Mouse (Mus musculus): Measurements from ENCODE around the gene Ezh1. TPM values are rescaled to one million over a fixed set of nuclear protein-coding genes. Genes with fewer than 3 reads are reported as not detected.

Gene Ezh1
- polyA plus RNA-seq, 1 experiment = 42.8 TPM

DNA sequence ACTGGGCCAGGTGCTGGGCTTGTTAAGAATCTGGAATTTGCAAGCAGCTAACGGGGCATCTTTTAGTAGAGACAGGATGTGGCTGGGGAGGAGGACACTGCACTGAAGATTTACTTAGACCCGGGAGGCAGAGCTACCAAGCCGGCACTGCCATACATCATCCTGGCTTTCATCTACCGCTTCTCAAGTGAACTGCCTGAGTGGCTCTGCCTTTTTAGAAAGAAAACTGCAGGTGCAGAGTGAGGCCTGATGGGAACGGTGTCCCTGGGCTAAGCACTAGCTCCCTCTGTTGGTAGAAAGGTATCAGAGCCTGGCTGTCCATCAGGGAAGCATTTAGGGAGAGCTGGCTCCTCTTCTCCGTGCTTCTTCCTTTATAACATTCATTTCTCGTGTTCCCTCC, 25.3 kb downstream of the Ezh1 start:
- H3K9ac ChIP-seq (ENCODE audit: low read depth, poor library complexity, severe bottlenecking) = no peak overlapping the region
- H3K27me3 ChIP-seq (ENCODE audit: control insufficient read depth, insufficient read depth, low read length, poor library complexity, severe bottlenecking) = no peaks in the 10 kb centered on the region
- no peaks in the 10 kb centered on the region for H3K9me3 ChIP-seq (replicated peaks; ENCODE audit: control insufficient read depth, insufficient read depth, low read length, poor library complexity, severe bottlenecking)
- H3K4me3 ChIP-seq (ENCODE audit: low read depth, low read length) = no peak overlapping the region
- no peak overlapping the region for H3K27ac ChIP-seq (ENCODE audit: insufficient read depth, low read length)
- peaks cover 19% of the 10 kb centered on the region for H3K36me3 ChIP-seq (ENCODE audit: control insufficient read depth, insufficient read depth, low read length, poor library complexity, severe bottlenecking)
- peak; percentile 90 for TF ChIP-seq CTCF (IDR thresholded peaks at IDR 0.05; ENCODE audit: low read depth, low read length)
- TF ChIP-seq EP300 (IDR thresholded peaks at IDR 0.05; ENCODE audit: insufficient read depth, low read depth, low read length) = no peak
- no peaks in the 10 kb centered on the region for H3K4me1 ChIP-seq (ENCODE audit: control insufficient read depth, insufficient read depth, low read length)

DNA sequence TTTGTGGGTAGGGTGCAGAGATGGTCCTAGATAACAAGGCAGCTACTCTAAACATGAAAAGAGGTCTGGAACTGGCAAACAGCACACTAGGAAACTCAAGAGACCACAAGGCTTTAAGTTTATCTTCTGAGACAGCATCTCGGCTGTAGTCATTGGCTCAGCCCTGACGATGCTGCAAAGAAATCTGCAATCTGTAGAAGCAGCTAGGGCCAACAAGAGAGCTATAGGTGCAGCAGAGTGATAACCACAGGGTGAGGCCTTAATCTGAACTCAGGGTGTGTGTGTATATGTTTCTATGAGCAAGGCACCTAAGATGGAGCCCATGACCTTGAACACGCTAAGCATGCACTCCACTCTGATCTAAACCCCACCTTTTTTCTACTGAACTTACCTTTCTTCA, 26.7 kb downstream of the Ezh1 start:
- no peak overlapping the region for H3K27ac ChIP-seq (ENCODE audit: insufficient read depth, low read length)
- H3K36me3 ChIP-seq (ENCODE audit: control insufficient read depth, insufficient read depth, low read length, poor library complexity, severe bottlenecking) = peaks cover 19% of the 10 kb centered on the region
- no peaks in the 10 kb centered on the region for H3K9me3 ChIP-seq (replicated peaks; ENCODE audit: control insufficient read depth, insufficient read depth, low read length, poor library complexity, severe bottlenecking)
- H3K4me3 ChIP-seq (ENCODE audit: low read depth, low read length) = no peak overlapping the region
- H3K9ac ChIP-seq (ENCODE audit: low read depth, poor library complexity, severe bottlenecking) = no peak overlapping the region
- no peaks in the 10 kb centered on the region for H3K27me3 ChIP-seq (ENCODE audit: control insufficient read depth, insufficient read depth, low read length, poor library complexity, severe bottlenecking)
- H3K4me1 ChIP-seq (ENCODE audit: control insufficient read depth, insufficient read depth, low read length) = no peaks in the 10 kb centered on the region
- TF ChIP-seq EP300 (IDR thresholded peaks at IDR 0.05; ENCODE audit: insufficient read depth, low read depth, low read length) = no peak
- TF ChIP-seq POLR2A (IDR thresholded peaks at IDR 0.05; ENCODE audit: insufficient read depth, low read length) = no peak
- TF ChIP-seq CTCF (IDR thresholded peaks at IDR 0.05; ENCODE audit: low read depth, low read length) = no peak

DNA sequence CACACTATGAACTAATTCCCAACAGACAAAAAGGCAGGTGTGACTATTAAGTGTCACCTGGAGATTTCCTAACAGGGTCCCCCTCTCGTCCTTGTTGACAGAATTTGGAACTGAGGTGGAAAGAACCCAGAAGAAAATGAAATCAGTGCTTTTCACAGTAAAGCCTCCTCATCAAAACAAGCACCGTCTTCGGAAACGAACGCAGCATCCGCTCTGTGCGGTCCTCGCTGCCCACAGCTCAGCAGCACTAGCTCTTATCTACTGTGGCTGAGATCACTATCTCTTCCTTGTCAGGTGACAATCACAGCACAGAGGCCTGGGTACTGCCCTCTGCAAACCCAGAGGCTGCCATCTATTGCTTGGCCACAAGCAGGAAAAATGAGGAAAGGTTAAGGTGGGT, 30.1 kb downstream of the Ezh1 start:
- Histone ChIP-seq H3K9ac (ENCODE audit: low read depth, poor library complexity, severe bottlenecking) (no peak overlapping the region), H3K9me3 (replicated peaks; ENCODE audit: control insufficient read depth, insufficient read depth, low read length, poor library complexity, severe bottlenecking) (no peaks in the 10 kb centered on the region), H3K36me3 (ENCODE audit: control insufficient read depth, insufficient read depth, low read length, poor library complexity, severe bottlenecking) (peaks cover 17% of the 10 kb centered on the region), H3K27me3 (ENCODE audit: control insufficient read depth, insufficient read depth, low read length, poor library complexity, severe bottlenecking) (no peaks in the 10 kb centered on the region), H3K4me3 (ENCODE audit: low read depth, low read length) (no peak overlapping the region), H3K4me1 (ENCODE audit: control insufficient read depth, insufficient read depth, low read length) (peaks cover 2% of the 10 kb centered on the region), H3K27ac (ENCODE audit: insufficient read depth, low read length) (no peak overlapping the region)
- TF ChIP-seq EP300 (IDR thresholded peaks at IDR 0.05; ENCODE audit: insufficient read depth, low read depth, low read length) = no peak
- TF ChIP-seq POLR2A (IDR thresholded peaks at IDR 0.05; ENCODE audit: insufficient read depth, low read length) = no peak
- no peak for TF ChIP-seq CTCF (IDR thresholded peaks at IDR 0.05; ENCODE audit: low read depth, low read length)

GRCm38 (mm10) chr11:101195571-101195970, 30.7 kb downstream of the Ezh1 start:
- Histone ChIP-seq H3K4me3 (ENCODE audit: low read depth, low read length) (no peak overlapping the region), H3K27ac (ENCODE audit: insufficient read depth, low read length) (no peak overlapping the region), H3K36me3 (ENCODE audit: control insufficient read depth, insufficient read depth, low read length, poor library complexity, severe bottlenecking) (peaks cover 17% of the 10 kb centered on the region), H3K4me1 (ENCODE audit: control insufficient read depth, insufficient read depth, low read length) (peaks cover 3% of the 10 kb centered on the region), H3K9ac (ENCODE audit: low read depth, poor library complexity, severe bottlenecking) (no peak overlapping the region), H3K9me3 (replicated peaks; ENCODE audit: control insufficient read depth, insufficient read depth, low read length, poor library complexity, severe bottlenecking) (no peaks in the 10 kb centered on the region), H3K27me3 (ENCODE audit: control insufficient read depth, insufficient read depth, low read length, poor library complexity, severe bottlenecking) (no peaks in the 10 kb centered on the region)
- no peak for TF ChIP-seq CTCF (IDR thresholded peaks at IDR 0.05; ENCODE audit: low read depth, low read length)
- TF ChIP-seq POLR2A (IDR thresholded peaks at IDR 0.05; ENCODE audit: insufficient read depth, low read length) = no peak
- TF ChIP-seq EP300 (IDR thresholded peaks at IDR 0.05; ENCODE audit: insufficient read depth, low read depth, low read length) = no peak

DNA sequence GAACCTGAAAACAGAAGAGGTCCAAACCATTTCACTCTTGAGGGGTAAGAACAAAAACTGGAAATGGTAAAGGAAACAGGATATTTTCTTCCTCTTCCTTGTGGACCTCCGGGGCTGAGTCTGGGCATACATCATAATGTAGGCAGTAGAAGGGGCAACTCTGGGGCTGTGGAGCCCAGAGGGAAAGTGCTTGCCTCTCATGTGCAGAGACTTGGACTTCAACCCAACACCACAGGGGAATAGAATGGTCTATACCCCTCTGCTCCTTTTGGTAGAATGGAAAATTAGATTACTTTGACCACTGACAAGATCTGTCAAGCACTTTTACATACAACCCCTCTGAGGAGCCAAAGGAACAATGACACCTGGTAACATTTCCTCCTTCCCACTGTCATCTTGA, 31.2 kb downstream of the Ezh1 start:
- Histone ChIP-seq H3K36me3 (ENCODE audit: control insufficient read depth, insufficient read depth, low read length, poor library complexity, severe bottlenecking) (peaks cover 17% of the 10 kb centered on the region), H3K27me3 (ENCODE audit: control insufficient read depth, insufficient read depth, low read length, poor library complexity, severe bottlenecking) (no peaks in the 10 kb centered on the region), H3K4me1 (ENCODE audit: control insufficient read depth, insufficient read depth, low read length) (peaks cover 5% of the 10 kb centered on the region), H3K4me3 (ENCODE audit: low read depth, low read length) (no peak overlapping the region), H3K9ac (ENCODE audit: low read depth, poor library complexity, severe bottlenecking) (no peak overlapping the region), H3K27ac (ENCODE audit: insufficient read depth, low read length) (no peak overlapping the region), H3K9me3 (replicated peaks; ENCODE audit: control insufficient read depth, insufficient read depth, low read length, poor library complexity, severe bottlenecking) (no peaks in the 10 kb centered on the region)
- TF ChIP-seq POLR2A (IDR thresholded peaks at IDR 0.05; ENCODE audit: insufficient read depth, low read length) = no peak
- TF ChIP-seq CTCF (IDR thresholded peaks at IDR 0.05; ENCODE audit: low read depth, low read length) = no peak
- no peak for TF ChIP-seq EP300 (IDR thresholded peaks at IDR 0.05; ENCODE audit: insufficient read depth, low read depth, low read length)

GRCm38 (mm10) chr11:101194643-101195042, 31.6 kb downstream of the Ezh1 start:
- Histone ChIP-seq H3K36me3 (ENCODE audit: control insufficient read depth, insufficient read depth, low read length, poor library complexity, severe bottlenecking) (peaks cover 15% of the 10 kb centered on the region), H3K9ac (ENCODE audit: low read depth, poor library complexity, severe bottlenecking) (no peak overlapping the region)

More at GRCm38 (mm10) chr11:101194643-101195042, 31.6 kb downstream of the Ezh1 start:
- TF ChIP-seq CTCF (IDR thresholded peaks at IDR 0.05; ENCODE audit: low read depth, low read length) = no peak
- no peak overlapping the region for H3K27ac ChIP-seq (ENCODE audit: insufficient read depth, low read length)
- peaks cover 5% of the 10 kb centered on the region for H3K4me1 ChIP-seq (ENCODE audit: control insufficient read depth, insufficient read depth, low read length)
- H3K4me3 ChIP-seq (ENCODE audit: low read depth, low read length) = no peak overlapping the region
- no peaks in the 10 kb centered on the region for H3K27me3 ChIP-seq (ENCODE audit: control insufficient read depth, insufficient read depth, low read length, poor library complexity, severe bottlenecking)
- no peaks in the 10 kb centered on the region for H3K9me3 ChIP-seq (replicated peaks; ENCODE audit: control insufficient read depth, insufficient read depth, low read length, poor library complexity, severe bottlenecking)

Measured in ES-Bruce4 (cell line).